Mouse (Mus musculus) right cerebral cortex, postnatal 10 days (tissue): Measurements from ENCODE around the gene Trmt44.
A peak's percentile ranks its signal among the peaks of the same experiment; 100 is the strongest.

ENCODE experiments used
- DNase-seq, 2 experiments: peaks; one replicate each; pipeline ENCODE4 v3.0.0; 2021; ENCODE audit warnings: low spot score in 2 of 2

Trmt44 gene

GRCm38 (mm10) chr5:35574653-35575599 is at the start of gene Trmt44:
TSS of gene Trmt44 (minus strand) at chr5:35575070.
- DNase-seq, result peak; percentile 95

GRCm38 (mm10) chr5:35623831-35624230 is 49.0 kb upstream of the Trmt44 start:
- DNase-seq, result no peak

GRCm38 (mm10) chr5:35621114-35621513 is 46.2 kb upstream of the Trmt44 start:
- DNase-seq, result peak in 1 of 2 experiments; percentile 41

GRCm38 (mm10) chr5:35616943-35617342 is 42.1 kb upstream of the Trmt44 start:
- no peak for DNase-seq

- no peak for DNase-seq
Observed at GRCm38 (mm10) chr5:35612722-35613121, 37.9 kb upstream of the Trmt44 start.

- no peak for DNase-seq
Observed at GRCm38 (mm10) chr5:35611900-35612299, 37.0 kb upstream of the Trmt44 start.

GRCm38 (mm10) chr5:35611170-35611569 is 36.3 kb upstream of the Trmt44 start:
- DNase-seq, result no peak

GRCm38 (mm10) chr5:35610381-35610780 is 35.5 kb upstream of the Trmt44 start:
- DNase-seq, result no peak

GRCm38 (mm10) chr5:35609971-35610370 is 35.1 kb upstream of the Trmt44 start:
- DNase-seq, result no peak

- peak; percentile 44 to 55 for DNase-seq
Observed at GRCm38 (mm10) chr5:35609381-35609780, 34.5 kb upstream of the Trmt44 start.

GRCm38 (mm10) chr5:35608559-35608958 is 33.7 kb upstream of the Trmt44 start:
- DNase-seq, result no peak

GRCm38 (mm10) chr5:35607784-35608183 is 32.9 kb upstream of the Trmt44 start:
- DNase-seq, result peak; percentile 52 to 70

GRCm38 (mm10) chr5:35606800-35607199 is 31.9 kb upstream of the Trmt44 start:
- DNase-seq, result no peak

- no peak for DNase-seq
Observed at GRCm38 (mm10) chr5:35605355-35605754, 30.5 kb upstream of the Trmt44 start.

- DNase-seq, result no peak
Observed at GRCm38 (mm10) chr5:35601526-35601925, 26.7 kb upstream of the Trmt44 start.

GRCm38 (mm10) chr5:35600233-35600632 is 25.4 kb upstream of the Trmt44 start:
- DNase-seq, result no peak

GRCm38 (mm10) chr5:35596169-35597160 is 21.6 kb upstream of the Trmt44 start:
- no peak for DNase-seq

GRCm38 (mm10) chr5:35595706-35596105 is 20.8 kb upstream of the Trmt44 start:
- DNase-seq, result peak; percentile 70 to 83

GRCm38 (mm10) chr5:35594768-35595167 is 19.9 kb upstream of the Trmt44 start:
- no peak for DNase-seq

GRCm38 (mm10) chr5:35593272-35593671 is 18.4 kb upstream of the Trmt44 start:
- DNase-seq, result no peak

GRCm38 (mm10) chr5:35592824-35593223 is 18.0 kb upstream of the Trmt44 start:
- no peak for DNase-seq

GRCm38 (mm10) chr5:35592081-35592736 is 17.3 kb upstream of the Trmt44 start:
- no peak for DNase-seq
